Mouse (Mus musculus) brain, embryonic 14.5 days (tissue): ENCODE data around the gene Sco1.
"Not testable (repeated sequence)": the region's sequence is repeated elsewhere in the genome, so short reads cannot be mapped to it uniquely, and the experiment has no call there.

Source experiments
- CTCF ChIP-seq: fragments of 200-500 bp; IDR thresholded peaks from 2 replicates; pipeline ENCODE4 v1.5.1; 2012; ENCODE audit warnings: inconsistent platforms, mild to moderate bottlenecking, moderate library complexity, borderline replicate concordance; ENCODE audit not compliant: insufficient read depth, insufficient read length; ENCODE audit errors: extremely low read depth
- POLR2A ChIP-seq: fragments of 200-500 bp; IDR thresholded peaks from 2 replicates; pipeline ENCODE4 v1.6.1; 2012; ENCODE audit warnings: mild to moderate bottlenecking, inconsistent platforms, borderline replicate concordance; ENCODE audit not compliant: poor library complexity, insufficient read depth, insufficient read length, severe bottlenecking; ENCODE audit errors: extremely low read depth

DNA sequence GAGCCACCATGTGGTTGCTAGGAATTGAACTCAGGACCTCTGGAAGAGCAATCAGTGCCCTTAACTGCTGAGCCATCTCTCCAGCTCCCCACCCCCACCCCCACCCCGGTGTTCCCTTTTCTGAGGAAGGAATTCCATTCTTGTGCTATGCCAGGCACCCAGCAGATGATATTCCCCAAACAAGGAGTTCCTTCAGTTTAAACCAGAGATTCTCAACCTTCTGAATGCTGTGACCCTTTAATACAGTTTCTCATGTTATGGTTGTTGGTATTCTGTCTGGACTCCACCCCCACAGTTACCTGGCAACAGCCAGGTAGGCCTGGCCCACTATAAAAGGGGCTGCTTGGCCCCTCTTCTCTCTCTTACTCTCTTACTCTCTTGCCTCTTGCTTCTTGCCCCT, 29.3 kb upstream of the Sco1 start:
- not testable (repeated sequence) for TF ChIP-seq CTCF, POLR2A
